Mouse (Mus musculus): ENCODE data around the gene Wipf2.
"Not testable (repeated sequence)": the region's sequence is repeated elsewhere in the genome, so short reads cannot be mapped to it uniquely, and the experiment has no call there.

The Wipf2 gene

GRCm38 (mm10) chr11:98932293-98933091, 69.1 kb downstream of the Wipf2 start:
- DNase-seq: no peak

- DNase-seq: peak; percentile 88
These were observed 69.7 kb downstream of the Wipf2 start for GRCm38 (mm10) chr11:98933151-98933550.

- not testable (repeated sequence) for DNase-seq
These were observed 70.4 kb downstream of the Wipf2 start for GRCm38 (mm10) chr11:98933847-98934246.

- no peak for DNase-seq
These were observed 70.9 kb downstream of the Wipf2 start for GRCm38 (mm10) chr11:98934367-98934766.

GRCm38 (mm10) chr11:98935123-98935522, 71.7 kb downstream of the Wipf2 start:
- DNase-seq: no peak

- peak; percentile 87 for DNase-seq
These were observed 72.7 kb downstream of the Wipf2 start for GRCm38 (mm10) chr11:98936170-98936569.

GRCm38 (mm10) chr11:98936606-98937409, 73.4 kb downstream of the Wipf2 start:
- DNase-seq: no peak

GRCm38 (mm10) chr11:98937410-98937913, 74.0 kb downstream of the Wipf2 start:
- peak; percentile 88 for DNase-seq

GRCm38 (mm10) chr11:98937914-98938694, 74.7 kb downstream of the Wipf2 start:
- DNase-seq: peak; percentile 71

- DNase-seq: no peak
These were observed 75.3 kb downstream of the Wipf2 start for GRCm38 (mm10) chr11:98938701-98939083.

GRCm38 (mm10) chr11:98939084-98939952, 75.9 kb downstream of the Wipf2 start:
- no peak for DNase-seq

- no peak for DNase-seq
These were observed 76.7 kb downstream of the Wipf2 start for GRCm38 (mm10) chr11:98939953-98940641.

GRCm38 (mm10) chr11:98940776-98941175, 77.3 kb downstream of the Wipf2 start:
- no peak for DNase-seq

GRCm38 (mm10) chr11:98941341-98941825, 77.9 kb downstream of the Wipf2 start:
- DNase-seq: peak; percentile 80

GRCm38 (mm10) chr11:98941826-98942550, 78.5 kb downstream of the Wipf2 start:
- DNase-seq: peak; percentile 88

GRCm38 (mm10) chr11:98942555-98942922, 79.1 kb downstream of the Wipf2 start:
- DNase-seq: no peak

- DNase-seq: peak; percentile 70
These were observed 79.6 kb downstream of the Wipf2 start for GRCm38 (mm10) chr11:98942923-98943641.

- peak; percentile 69 for DNase-seq
These were observed 80.5 kb downstream of the Wipf2 start for GRCm38 (mm10) chr11:98943741-98944461.

All from lung, postnatal 14 days (tissue).